ENCODE assay signal across 12 mouse cellular contexts in genomic region chr7:65041106-65041505, GRCm38 (mm10).
"Had no signal": no experiment of that assay in that cellular context is flagged by ENCODE, and none has a peak within 500 bp of the region (broad histone marks: within the 10 kb centered on the region; RNA-seq: fewer than 3 reads in every experiment).

No protein-coding gene starts in this region.

- DNase-seq: retina, postnatal 1 day; right cerebral cortex, adult 18-20 months; right cerebral cortex, postnatal 14 days; right cerebral cortex, postnatal 25 days; right cerebral cortex, postnatal 4 days; spleen, adult 18-20 months; thymus, adult 18-20 months; thymus, adult 2 months; thymus, postnatal 14 days; thymus, postnatal 25 days; thymus, postnatal 36 days; thymus, postnatal 4 days had no signal
